Mouse (Mus musculus) adrenal gland, adult 18-20 months (tissue): ENCODE data around the gene Rhobtb1. TPM values are rescaled to one million over a fixed set of nuclear protein-coding genes. Genes with fewer than 3 reads are reported as not detected.

Source experiments
- DNase-seq, 2 experiments: peaks; one replicate each; pipeline ENCODE4 v3.0.0; 2021 to 2022; ENCODE audit warnings: low spot score in 2 of 2
- total RNA-seq, 2 experiments: library from RNA; stranded (reverse); gene quantifications; 1 replicate in 1 of 2; 2 replicates in 1 of 2; pipeline ENCODE4 v1.2.3; 2021

The Rhobtb1 gene
- total RNA-seq, 2 experiments from 2014 or later: 6.0 to 7.3 TPM

- no peak for DNase-seq
These were observed 93.9 kb downstream of the Rhobtb1 start for GRCm38 (mm10) chr10:69245151-69245550.

- no peak for DNase-seq
These were observed 94.9 kb downstream of the Rhobtb1 start for GRCm38 (mm10) chr10:69245906-69246668.

GRCm38 (mm10) chr10:69246762-69247161, 95.5 kb downstream of the Rhobtb1 start:
- DNase-seq: no peak

- no peak for DNase-seq
These were observed 96.2 kb downstream of the Rhobtb1 start for GRCm38 (mm10) chr10:69247311-69248033.

- no peak for DNase-seq
These were observed 97.3 kb downstream of the Rhobtb1 start for GRCm38 (mm10) chr10:69248261-69249160.

- DNase-seq: no peak
These were observed 100.0 kb downstream of the Rhobtb1 start for GRCm38 (mm10) chr10:69251254-69251653.

- no peak for DNase-seq
These were observed 101.2 kb downstream of the Rhobtb1 start for GRCm38 (mm10) chr10:69252112-69253074.

- no peak for DNase-seq
These were observed 101.9 kb downstream of the Rhobtb1 start for GRCm38 (mm10) chr10:69253075-69253685.

- DNase-seq: no peak
These were observed 102.4 kb downstream of the Rhobtb1 start for GRCm38 (mm10) chr10:69253686-69254080.

- DNase-seq: peak; percentile 10 to 39
These were observed 103.2 kb downstream of the Rhobtb1 start for GRCm38 (mm10) chr10:69254390-69254847.

- DNase-seq: no peak
These were observed 104.4 kb downstream of the Rhobtb1 start for GRCm38 (mm10) chr10:69255594-69255993.

- DNase-seq: no peak
These were observed 106.4 kb downstream of the Rhobtb1 start for GRCm38 (mm10) chr10:69257592-69258133.

GRCm38 (mm10) chr10:69258588-69258987, 107.4 kb downstream of the Rhobtb1 start:
- DNase-seq: no peak

- DNase-seq: no peak
These were observed 107.9 kb downstream of the Rhobtb1 start for GRCm38 (mm10) chr10:69259161-69259560.

- DNase-seq: no peak
These were observed 108.7 kb downstream of the Rhobtb1 start for GRCm38 (mm10) chr10:69259929-69260328.

- DNase-seq: no peak
These were observed 111.9 kb downstream of the Rhobtb1 start for GRCm38 (mm10) chr10:69262918-69263822.

- DNase-seq: no peak
These were observed 112.7 kb downstream of the Rhobtb1 start for GRCm38 (mm10) chr10:69263906-69264305.

GRCm38 (mm10) chr10:69265421-69265820, 114.2 kb downstream of the Rhobtb1 start:
- DNase-seq: no peak
